In genomic region chr4:74553888-74554287, GRCm38 (mm10) we compare ENCODE assay signal across 28 mouse cellular contexts.
DNase-seq lines count a peak whose midpoint lies in the region; ATAC-seq and TF ChIP-seq lines count a peak whose summit lies in the region.
"Had no signal": no experiment of that assay in that cellular context is flagged by ENCODE, and none has a peak within 500 bp of the region (broad histone marks: within the 10 kb centered on the region; RNA-seq: fewer than 3 reads in every experiment).

No protein-coding gene starts in this region.

- H3K27ac ChIP-seq in forebrain, postnatal 0 days (ENCODE audit: low read depth, low read length): no peak overlapping the region
- H3K27ac ChIP-seq: embryonic facial prominence, embryonic 10.5 days; heart, embryonic 15.5 days; hindbrain, embryonic 15.5 days; limb, embryonic 12.5 days; liver, embryonic 13.5 days; macrophage; midbrain, embryonic 15.5 days; neural tube, embryonic 13.5 days; stomach, embryonic 15.5 days had no signal

- no peak overlapping the region for H3K9ac ChIP-seq in forebrain, postnatal 0 days
- H3K9ac ChIP-seq: heart, embryonic 15.5 days; hindbrain, embryonic 15.5 days; limb, embryonic 12.5 days; liver, embryonic 13.5 days; midbrain, embryonic 15.5 days; neural tube, embryonic 13.5 days; stomach, embryonic 15.5 days had no signal

- H3K27me3 ChIP-seq in forebrain, postnatal 0 days (ENCODE audit: insufficient read depth, low read length): no peaks in the 10 kb centered on the region
- H3K27me3 ChIP-seq: CH12.LX; heart, embryonic 15.5 days; hindbrain, embryonic 15.5 days; limb, embryonic 12.5 days; liver, embryonic 13.5 days; midbrain, embryonic 15.5 days; neural tube, embryonic 13.5 days; stomach, embryonic 15.5 days had no signal

- no peaks in the 10 kb centered on the region for H3K9me3 ChIP-seq in forebrain, postnatal 0 days (ENCODE audit: low read length)
- H3K9me3 ChIP-seq: embryonic facial prominence, embryonic 10.5 days; heart, embryonic 15.5 days; hindbrain, embryonic 15.5 days; limb, embryonic 12.5 days; liver, embryonic 13.5 days; midbrain, embryonic 15.5 days; neural tube, embryonic 13.5 days; stomach, embryonic 15.5 days had no signal

- H3K36me3 ChIP-seq in forebrain, postnatal 0 days (ENCODE audit: insufficient read depth): no peaks in the 10 kb centered on the region
- H3K36me3 ChIP-seq: embryonic facial prominence, embryonic 10.5 days; heart, embryonic 15.5 days; hindbrain, embryonic 15.5 days; limb, embryonic 12.5 days; liver, embryonic 13.5 days; midbrain, embryonic 15.5 days; neural tube, embryonic 13.5 days; stomach, embryonic 15.5 days had no signal

- peak; percentile 67 for DNase-seq in heart, adult 11 months
- no peak for DNase-seq in heart, adult 8-10 months (ENCODE audit: low spot score)
- peak; percentile 24 for DNase-seq in ZHBTc4 (ENCODE audit: low read depth, low spot score)
- peak; percentile 29 to 56 for DNase-seq in adrenal gland, postnatal 36 days
- peak; percentile 32 for DNase-seq in forebrain, postnatal 0 days
- DNase-seq in thymus, postnatal 10 days (ENCODE audit: low spot score in 2 of 2): no peak
- no peak for DNase-seq in kidney, postnatal 14 days
- DNase-seq: B cell, adult 2 months; cerebellum, adult 11-12 months; cerebellum, postnatal 10 days; gastrocnemius, postnatal 36 days; heart, postnatal 4 days; kidney, postnatal 36 days; layer of hippocampus, postnatal 36 days; liver, embryonic 13.5 days; right cerebral cortex, adult 18-20 months; thymus, adult 18-20 months; thymus, postnatal 4 days had no signal

- H3K4me1 ChIP-seq in forebrain, postnatal 0 days (ENCODE audit: insufficient read depth): no peaks in the 10 kb centered on the region
- H3K4me1 ChIP-seq: embryonic facial prominence, embryonic 10.5 days; heart, embryonic 15.5 days; hindbrain, embryonic 15.5 days; limb, embryonic 12.5 days; liver, embryonic 13.5 days; midbrain, embryonic 15.5 days; neural tube, embryonic 13.5 days; stomach, embryonic 15.5 days had no signal

- no peak overlapping the region for H3K4me3 ChIP-seq in forebrain, postnatal 0 days (ENCODE audit: low read depth, low read length)
- H3K4me3 ChIP-seq: embryonic facial prominence, embryonic 10.5 days; heart, embryonic 15.5 days; hindbrain, embryonic 15.5 days; limb, embryonic 12.5 days; liver, embryonic 13.5 days; midbrain, embryonic 15.5 days; neural tube, embryonic 13.5 days; stomach, embryonic 15.5 days had no signal

- TF ChIP-seq CTCF in forebrain, postnatal 0 days (IDR thresholded peaks at IDR 0.05; ENCODE audit: low read depth): no peak

- peak; percentile 81 for ATAC-seq in forebrain, postnatal 0 days
- ATAC-seq: intestine, embryonic 16.5 days; midbrain, embryonic 15.5 days had no signal

- H3K4me2 ChIP-seq in forebrain, postnatal 0 days (ENCODE audit: low read depth): no peak overlapping the region
- H3K4me2 ChIP-seq: heart, embryonic 15.5 days; hindbrain, embryonic 15.5 days; limb, embryonic 12.5 days; liver, embryonic 13.5 days; midbrain, embryonic 15.5 days; neural tube, embryonic 13.5 days; stomach, embryonic 15.5 days had no signal

- WGBS in forebrain, postnatal 0 days: 48% methylated on average over 1 of the region's 1 CpGs

Comparison
In these comparisons a context has a peak if more than half of its experiments do, and no peak if none do; other contexts are left out.
1. DNase-seq: peak in heart, adult 11 months (single experiment), ZHBTc4 (single experiment), adrenal gland, postnatal 36 days (2 of 2) and forebrain, postnatal 0 days (single experiment); none in heart, adult 8-10 months (single experiment), thymus, postnatal 10 days (0 of 2) and kidney, postnatal 14 days (single experiment).